Mouse (Mus musculus) natural killer cell, adult 2 months (primary cell): ENCODE data around the gene Eif5b.
"Not testable (repeated sequence)": the region's sequence is repeated elsewhere in the genome, so short reads cannot be mapped to it uniquely, and the experiment has no call there.

Source experiments
- DNase-seq, 2 experiments: peaks; one replicate each; pipeline ENCODE4 v3.0.0; 2022; ENCODE audit warnings: low spot score in 2 of 2

The Eif5b gene

DNA sequence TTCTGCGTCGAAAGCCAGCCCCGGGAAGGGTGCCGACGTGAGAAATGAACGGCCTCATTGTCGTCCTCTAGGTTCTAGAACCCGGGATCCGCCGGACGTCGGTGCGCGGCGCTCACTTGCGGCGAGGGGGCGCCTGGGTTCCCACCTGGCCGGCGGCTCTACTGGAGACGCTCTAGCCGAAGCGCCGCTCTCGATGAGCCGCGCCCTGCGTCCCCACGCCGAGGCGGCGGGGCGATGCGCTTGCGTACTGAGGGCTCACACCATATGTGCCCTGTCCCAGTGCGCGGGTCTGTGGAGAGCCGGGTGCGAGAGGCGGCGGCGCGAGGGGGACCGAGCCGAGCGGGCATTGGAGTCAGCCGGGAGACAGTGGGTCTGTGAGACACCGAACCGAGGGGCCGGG is at the start of gene Eif5b, which contains the start of gene Txndc9:
Gene Eif5b (plus strand): TSS at position 144 of the 400 bp plus-strand sequence.
Gene Txndc9 (minus strand): TSS at position 27 of the 400 bp plus-strand sequence.
- peak; percentile 88 to 94 for DNase-seq

DNA sequence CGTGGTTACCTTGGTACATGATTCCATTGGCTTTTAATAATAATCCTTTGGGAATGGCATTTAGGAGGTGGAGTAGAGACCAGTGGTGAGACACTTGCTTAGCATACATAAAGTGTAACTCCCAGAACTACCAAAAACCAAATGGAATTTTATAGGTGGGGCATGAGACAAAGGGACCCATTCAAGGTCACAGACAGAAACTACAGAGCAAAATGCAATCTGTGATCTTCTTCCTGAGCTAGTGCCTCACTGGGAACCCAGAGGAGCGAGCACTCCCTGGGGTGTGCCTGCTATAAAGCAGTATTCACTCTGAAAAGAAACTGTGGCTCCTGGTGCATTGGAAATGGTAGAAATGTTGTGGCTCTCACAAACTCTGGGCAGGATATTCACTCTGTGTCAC is 48.9 kb upstream of the Eif5b start:
- no peak for DNase-seq

DNA sequence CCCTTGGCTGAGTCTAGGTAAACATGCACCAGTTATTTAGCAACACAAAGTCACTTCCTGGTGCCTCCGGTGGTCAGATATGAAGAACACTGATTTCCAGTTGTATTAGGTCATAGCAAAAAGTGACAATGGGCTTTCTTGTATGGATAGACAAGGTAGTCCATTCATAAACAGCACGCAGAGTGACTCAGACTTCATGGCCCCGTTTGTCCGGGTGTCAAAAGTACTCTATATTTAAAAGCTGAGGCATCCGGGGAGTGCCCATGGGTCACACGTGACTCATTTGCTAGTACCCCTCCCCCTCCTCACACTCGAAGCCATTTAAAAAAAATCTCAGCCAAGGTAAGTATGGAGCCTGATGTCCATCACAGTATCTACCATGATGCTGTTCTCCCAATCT is 43.0 kb upstream of the Eif5b start:
- no peak for DNase-seq

DNA sequence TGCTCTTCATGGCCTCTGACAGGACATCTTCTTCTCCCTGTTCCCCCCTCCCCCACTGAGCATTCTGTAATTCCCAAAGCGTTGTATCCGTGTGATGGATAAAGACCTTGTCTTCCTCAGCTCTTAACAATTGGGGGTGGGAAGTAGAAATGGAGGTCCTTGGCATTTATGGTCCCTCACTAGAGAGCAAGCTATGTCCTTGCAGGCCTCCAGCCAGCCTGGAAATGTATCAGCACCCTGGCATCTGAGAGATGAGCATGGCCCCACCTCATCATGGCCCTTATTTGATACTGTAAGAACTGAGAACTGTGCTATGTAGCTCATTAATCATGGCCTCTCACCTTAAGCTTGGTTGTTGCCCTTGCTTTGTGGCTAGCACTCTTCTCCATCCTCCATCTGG is 42.6 kb upstream of the Eif5b start:
- no peak for DNase-seq

DNA sequence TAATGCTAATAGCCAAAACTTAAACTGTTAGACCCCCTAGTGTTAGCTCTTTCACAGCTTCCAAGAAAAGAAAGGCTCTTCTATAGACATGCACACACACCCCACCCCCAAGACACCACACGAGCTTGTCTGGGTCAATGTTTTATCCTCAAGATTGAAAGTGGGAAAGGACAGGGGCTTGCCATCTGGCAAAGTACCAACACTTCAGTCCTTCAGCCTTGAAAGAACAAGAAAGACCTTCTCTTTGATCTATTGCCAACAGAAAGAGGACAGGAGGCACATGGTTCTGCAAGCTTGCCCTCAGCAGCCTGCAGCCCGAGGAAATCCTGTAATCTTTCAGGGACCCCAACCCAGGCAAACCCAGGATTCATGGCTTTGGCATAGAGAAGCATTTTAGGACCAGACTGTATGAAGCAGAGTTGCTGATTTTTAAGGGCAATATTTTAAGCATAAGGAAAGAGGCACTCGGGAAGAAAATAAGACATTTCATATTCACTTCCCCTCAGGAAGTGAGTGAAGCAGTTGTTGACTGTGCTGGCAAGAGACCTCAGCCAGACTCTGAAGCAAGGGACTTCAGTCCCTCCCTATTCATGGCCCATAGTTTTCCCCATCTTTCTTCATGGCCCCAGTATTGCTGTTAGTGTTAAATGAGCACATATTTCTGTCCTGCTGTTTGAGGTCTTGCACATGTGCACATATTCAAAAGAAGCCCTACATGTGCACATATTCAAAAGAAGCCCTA is 40.9 kb upstream of the Eif5b start:
- no peak for DNase-seq

DNA sequence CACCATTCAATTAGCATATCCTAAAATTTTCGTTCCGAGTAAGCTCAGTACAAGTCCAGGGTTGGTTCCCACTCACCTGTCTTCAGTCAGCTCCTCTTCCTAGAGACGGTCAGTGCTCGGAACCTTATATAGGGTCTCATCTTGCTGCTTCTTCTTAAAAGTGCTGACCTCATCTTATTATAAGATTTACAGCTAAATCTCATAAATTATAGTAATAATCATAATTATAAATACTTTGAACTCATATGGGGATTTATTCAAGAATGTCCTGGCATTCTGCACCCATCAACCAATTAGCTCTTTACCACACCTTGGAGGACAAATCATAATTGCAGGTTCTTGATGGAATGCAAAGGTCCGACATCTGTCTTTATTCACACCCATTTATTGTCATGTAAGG is 40.2 kb upstream of the Eif5b start, which contains the start of gene Lyg1:
Gene Lyg1 (minus strand): TSS at position 101 of the 400 bp plus-strand sequence.
- DNase-seq = no peak

DNA sequence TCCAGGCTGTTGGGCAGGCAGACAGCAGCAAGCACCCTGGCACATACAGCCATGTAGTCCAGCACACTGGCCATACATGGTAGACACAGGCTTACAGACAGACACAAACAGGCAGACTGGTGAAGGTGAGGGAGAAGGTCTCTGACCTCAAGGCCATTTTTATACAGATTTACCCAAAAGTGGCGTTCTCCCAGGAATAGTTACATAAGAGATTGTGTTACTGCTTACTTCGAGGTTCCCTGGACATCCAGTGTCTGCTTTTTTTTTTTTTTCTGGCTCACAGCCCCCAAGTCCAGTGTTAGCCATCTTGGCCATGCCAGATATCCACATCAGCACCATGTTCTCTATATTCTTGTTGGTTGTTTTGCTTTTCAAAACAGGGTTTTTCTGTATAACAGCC is 39.3 kb upstream of the Eif5b start:
- DNase-seq = no peak

DNA sequence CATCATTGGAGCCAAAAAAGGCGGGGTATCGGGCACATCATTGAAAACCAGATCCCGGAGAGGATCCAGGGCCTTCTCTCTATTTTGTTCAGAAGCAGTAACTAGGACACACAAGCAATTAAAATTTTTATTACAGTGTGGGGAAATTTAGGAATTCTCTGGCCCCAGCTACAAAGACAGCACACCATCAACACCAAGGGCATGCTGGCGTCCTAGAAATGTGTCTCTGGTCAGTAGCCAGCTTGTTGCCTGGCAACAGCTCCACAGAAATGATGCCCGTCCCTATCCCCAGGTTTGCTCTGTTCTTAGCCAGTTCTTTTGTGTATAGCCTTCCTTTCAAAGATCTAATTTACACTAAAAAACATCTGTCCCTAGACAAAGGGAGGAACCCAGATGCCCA is 38.3 kb upstream of the Eif5b start:
- DNase-seq = no peak

DNA sequence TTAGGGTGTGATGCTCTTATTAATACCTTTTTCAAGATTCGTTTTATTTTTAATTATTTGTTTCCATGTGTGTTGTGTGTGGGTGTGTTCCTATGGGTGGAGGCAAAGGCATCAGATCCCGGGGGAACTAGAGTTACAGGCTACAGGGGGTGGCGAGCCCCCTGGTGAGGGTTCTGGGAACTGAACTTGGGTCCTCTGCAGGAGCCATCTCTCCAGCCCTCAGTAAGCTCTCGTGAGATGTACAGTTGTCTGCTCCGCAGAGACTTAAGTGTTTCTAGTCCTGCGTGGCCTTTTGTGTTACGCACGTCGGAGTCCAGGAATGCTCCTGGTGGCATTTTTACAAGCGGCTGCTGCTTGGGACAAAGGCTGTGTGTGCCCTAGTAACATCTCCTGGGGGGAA is 32.2 kb upstream of the Eif5b start:
- DNase-seq = no peak

DNA sequence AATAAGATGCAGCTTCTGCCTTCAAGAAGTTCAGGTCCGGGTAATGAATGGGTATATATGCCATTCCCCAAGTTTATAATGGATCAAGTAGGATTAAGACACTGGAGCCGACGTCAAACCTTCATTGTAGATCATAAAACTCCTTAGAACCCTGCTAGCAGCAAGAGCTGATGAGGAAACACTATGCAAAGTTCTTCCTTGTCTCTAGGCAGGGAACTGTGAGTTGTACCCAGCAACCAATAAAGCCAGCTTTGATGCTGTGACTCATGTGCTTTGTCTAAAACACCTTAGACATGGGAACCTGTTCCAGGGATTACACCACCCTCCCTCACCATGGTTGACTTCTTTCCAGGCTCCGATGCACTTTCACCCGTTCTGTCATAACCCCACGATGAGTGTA is 29.1 kb upstream of the Eif5b start:
- no peak for DNase-seq

DNA sequence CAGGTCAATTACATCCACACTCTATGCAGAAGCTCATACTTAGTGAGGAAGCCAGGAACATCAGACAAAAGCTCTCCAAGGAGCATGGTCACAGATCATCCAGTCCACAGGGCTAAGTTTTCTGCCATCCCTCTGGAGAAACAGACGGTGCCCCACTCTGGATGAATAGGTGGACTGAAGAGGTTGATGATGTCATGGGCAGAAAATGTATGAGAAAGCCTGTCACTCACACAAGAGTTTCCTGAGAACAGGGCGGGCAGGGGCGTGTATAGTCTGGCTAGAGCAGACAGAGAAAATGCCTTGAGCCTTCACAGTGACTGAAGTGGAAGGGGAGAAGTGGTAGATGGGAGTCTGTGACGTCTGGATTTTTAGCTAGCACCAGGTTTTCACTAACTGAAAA is 26.3 kb upstream of the Eif5b start:
- no peak for DNase-seq

DNA sequence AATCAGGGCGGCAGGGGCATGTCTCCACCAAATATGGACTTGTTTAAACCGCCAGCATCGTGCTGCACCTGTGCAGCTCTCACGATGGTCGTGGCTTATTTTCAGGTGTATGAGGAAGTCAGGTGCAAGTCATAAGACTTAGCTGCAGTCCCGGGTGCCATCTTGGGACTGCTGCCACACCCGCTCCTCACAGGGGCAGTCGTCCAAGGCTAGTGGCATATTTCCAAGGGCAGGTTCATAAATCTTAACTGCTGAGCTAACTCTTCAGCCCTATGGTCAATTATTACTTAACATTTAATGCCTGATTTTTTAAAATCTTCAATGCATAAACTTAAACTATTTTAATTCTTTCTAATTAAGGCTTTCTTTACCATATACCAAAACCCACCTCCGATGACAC is 21.1 kb upstream of the Eif5b start:
- not testable (repeated sequence) for DNase-seq

DNA sequence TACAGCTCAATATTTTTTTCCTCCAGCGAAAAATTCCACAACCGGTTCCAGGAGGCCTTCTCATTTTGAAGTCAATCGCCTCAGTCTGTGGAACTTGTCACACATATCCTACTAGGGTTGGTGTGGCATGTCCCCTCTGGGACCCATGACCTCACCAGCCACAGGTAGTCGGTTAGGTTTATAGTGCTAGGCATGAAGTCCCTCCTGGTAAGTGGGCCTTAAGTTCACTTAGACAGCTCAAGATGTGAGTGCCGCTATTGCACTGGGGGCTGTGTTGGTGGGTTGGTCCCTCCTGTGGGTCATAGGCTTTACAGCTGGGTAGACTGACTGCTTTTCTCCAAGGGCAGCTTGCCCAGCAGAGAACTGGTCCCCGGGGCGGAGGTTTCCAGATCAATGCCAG is 20.5 kb upstream of the Eif5b start:
- DNase-seq = no peak

DNA sequence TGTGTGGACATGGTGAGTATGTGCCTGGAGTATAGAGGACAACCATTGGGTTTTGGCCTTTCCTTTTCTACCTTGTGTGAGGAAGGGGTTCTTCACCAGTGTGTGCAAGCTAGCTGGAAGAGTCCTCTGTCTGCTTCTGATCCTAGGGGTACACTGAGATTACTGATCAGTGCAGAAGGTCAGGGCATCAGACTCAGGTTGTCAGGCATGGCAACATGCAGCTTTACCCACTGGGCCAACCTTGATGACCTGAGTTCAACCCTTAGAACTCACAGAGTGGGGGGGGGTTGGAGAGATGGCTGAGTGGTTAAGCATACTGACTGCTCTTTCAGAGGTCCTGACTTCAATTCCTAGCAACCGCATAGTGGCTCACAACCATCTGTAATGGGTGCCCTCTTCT is 13.5 kb upstream of the Eif5b start:
- no peak for DNase-seq

DNA sequence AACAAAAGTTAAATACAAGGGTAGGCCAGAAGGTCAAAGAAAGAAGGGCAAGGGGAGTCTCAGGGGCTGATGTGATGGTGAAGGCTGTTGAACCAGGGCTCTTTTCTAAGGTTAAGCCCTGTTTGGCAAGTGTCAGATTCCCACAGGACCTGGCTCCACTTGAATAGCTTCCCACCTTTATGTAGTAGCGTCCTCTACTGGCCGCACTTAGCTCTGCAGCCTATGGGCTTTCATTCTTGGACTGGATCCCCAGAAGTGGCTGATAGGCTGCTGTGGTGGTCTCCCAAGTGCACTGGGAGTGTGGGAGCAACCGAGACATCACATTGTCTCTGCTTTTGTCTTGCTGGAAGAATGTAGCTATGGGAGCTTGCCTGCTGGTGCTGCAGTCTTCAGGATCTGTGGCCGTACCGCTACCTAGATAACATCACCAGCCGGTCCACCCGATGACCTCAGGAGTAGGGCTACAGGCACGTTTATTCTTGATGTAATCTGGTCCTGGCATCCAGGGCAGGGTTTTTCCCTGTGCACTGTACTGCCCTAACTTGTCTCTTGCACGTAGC is 12.0 kb upstream of the Eif5b start:
- DNase-seq = no peak

DNA sequence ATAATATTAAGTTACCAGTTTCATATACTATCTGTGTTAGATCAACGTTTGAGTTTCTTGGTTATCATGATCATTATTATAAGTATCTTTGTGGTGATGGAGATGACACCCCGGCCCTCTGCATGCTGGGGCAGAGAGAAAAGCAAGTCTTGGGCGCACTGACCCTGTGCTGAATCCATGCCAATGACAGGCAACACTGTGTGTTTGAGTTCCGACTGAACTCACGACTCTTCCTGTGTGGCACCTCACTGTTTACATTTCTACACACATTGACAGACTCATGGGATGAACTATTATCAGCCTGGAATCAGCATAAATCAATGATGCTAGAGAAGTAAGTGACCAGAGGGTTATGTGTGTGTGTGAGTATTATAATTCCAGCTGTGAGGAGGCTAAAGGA is 10.0 kb upstream of the Eif5b start:
- DNase-seq = no peak

DNA sequence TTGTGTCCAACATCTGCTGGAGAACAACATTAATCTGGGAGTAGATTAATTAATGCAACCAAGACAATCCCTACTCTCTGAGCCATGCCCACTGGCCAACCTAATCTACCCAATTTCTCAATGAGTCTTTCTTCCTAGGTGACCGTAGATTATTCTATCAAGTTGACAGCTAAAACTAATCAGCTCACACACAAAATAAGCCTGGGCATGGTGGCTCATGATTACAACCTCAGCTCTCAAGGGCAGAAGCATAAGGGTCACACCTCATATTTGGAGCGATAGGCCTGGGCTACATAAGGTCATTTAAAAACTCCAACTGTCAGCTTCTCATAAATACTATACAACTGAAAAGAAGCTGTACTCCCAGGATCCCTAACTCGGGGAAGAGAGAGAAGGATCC is 1.6 kb upstream of the Eif5b start:
- DNase-seq = no peak

DNA sequence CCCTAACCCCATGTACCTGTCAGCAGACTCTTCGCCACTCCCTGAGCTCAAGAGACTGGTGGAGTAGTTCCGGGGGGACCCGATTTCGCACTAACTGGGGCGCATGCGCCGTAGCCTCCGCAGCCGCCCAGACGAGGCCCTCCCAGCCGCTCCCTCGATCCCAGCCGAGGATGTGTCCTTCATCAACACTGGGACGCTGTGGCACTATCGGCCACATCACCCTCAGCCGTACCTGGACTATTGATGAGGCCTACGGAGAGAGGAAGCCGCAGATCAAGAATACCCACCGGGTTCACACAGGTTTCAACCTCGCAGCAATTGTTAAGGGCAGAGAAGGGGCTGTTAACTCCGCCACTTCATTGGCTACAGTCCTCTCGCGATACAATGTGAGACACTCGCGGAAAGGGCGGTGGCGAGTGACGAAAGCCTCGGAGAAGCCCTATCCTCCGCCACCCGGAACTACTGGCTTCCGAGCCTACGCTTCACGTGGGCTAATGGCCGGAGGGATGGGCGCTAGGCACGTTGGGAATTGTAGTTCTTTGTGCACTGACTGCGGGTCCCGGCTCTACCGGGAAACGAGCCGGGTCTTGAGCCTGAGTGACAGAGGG is 829 bp upstream of the Eif5b start:
- DNase-seq = peak; percentile 98

DNA sequence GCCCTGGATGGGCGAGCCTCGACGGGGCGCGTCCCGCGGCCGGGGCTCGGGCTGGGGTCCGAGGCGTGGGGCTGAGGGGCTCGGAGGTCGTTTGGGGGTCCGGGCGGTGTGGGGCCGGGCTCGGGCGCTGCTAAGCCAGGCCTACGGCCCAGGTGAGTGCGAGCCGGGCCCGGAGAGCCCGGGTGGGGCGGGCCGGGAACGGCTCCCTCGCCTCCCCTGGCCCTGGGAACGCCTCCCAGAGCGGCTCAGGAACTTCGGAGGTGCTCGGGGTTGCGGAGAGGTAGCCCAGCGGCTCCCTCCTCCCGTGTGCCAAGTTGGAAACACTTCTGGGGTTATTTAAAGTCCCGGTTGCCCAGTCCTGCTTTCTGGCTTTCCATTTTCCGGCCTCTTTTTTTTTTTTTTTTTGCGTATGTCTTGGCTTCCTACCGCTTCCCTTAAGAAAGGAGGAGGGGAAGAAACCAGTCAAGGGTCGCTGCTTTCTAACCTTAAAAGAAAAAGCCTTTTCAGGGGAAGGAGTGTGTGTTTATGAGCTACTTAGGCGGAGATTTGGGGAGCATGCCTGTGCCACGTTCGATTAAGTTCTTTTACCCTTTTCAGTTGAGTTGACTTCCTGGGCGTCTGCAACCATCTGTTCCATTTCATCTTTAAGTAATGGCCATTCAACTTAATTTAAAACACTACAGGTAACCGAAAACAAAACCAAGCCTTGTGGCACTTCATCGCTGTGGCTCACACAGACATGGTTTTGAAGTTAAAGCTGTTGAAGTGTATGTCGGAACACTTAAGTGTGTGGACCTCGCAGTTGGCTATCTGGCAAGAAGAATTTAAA is 775 bp downstream of the Eif5b start:
- no peak for DNase-seq

DNA sequence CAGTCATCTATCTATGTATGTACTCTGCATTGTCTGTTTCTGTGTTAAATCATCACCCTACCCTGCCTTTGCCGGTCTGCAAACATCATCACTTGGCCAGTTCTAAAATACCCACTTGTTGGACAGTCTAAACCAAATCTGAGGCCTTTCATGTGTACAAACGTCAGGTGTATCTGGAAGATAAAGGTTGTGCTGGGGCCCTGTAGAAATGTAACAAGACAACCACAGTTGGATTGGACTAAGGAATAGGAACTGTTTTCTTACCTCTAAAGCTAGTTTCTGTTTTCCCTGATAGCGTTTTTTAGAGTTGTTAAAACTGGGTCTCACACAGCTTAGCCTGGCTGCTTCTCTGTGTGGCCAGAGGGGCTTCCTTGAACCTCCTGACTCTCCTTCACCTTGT is 1.7 kb downstream of the Eif5b start:
- no peak for DNase-seq

DNA sequence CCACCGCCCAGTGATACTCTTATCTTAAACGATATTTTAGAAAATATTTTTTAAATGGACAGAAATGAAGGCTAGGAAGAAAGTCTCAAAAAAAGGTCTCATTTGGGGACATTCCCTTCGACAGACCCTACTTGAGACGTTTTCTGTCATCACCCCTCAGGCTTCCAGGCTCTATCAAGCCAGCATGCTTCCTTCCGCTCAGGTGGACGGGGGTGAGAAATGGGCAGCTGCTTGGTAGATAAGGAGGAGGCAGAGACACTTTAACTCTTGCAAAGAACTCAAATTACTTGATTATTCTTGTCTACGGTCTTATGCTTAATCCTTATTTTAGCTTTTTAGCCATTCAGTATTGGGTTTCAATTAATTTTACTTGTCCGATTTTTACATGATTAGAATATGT is 3.0 kb downstream of the Eif5b start:
- DNase-seq = no peak

DNA sequence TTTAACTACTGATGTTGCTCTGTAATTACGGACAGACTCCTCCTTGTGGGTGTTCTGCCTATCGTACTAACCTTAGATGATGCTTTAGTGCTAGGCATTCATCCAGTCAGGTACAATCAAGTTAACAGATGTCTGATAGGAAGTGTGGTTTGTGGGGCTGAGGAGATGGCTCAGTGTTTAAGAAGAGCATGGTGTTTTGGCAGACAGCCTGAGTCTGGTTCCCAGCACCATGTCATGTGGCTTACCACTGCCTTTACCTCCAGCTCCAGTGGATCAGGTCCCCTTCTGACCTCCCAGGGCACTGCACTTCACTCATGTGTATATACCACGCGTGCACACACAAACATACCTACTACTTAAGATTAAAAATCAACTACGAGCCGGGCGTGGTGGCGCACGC is 4.1 kb downstream of the Eif5b start:
- no peak for DNase-seq
